Mouse (Mus musculus): ENCODE measurements around the gene Rasgrp3.
"Not testable (repeated sequence)": the region's sequence is repeated elsewhere in the genome, so short reads cannot be mapped to it uniquely, and the experiment has no call there.

Gene Rasgrp3

GRCm38 (mm10) chr17:75463223-75463622 lies 27.5 kb downstream of the Rasgrp3 start:
- not testable (repeated sequence) for DNase-seq (ENCODE audit: low spot score)

DNA sequence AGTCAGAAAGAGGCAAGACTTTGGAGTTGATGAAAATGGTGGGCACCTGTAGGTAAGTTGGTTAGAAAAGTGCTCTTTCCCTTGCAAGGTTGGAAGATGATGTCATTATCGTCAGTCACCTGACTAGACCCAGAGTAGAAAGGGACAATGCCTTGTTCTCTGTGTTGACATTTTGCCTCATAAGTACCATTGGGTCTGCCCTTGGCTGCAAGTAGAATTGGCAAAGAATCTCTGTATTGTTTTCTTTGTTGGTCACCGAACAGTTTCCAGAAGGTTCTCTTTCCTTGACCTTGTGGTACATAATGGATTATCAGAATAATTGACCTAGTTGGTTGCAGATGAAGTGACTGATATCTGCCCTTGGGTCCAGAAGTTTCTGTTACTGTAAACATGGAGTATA lies 27.9 kb downstream of the Rasgrp3 start:
- no peak for DNase-seq (ENCODE audit: low spot score)

DNA sequence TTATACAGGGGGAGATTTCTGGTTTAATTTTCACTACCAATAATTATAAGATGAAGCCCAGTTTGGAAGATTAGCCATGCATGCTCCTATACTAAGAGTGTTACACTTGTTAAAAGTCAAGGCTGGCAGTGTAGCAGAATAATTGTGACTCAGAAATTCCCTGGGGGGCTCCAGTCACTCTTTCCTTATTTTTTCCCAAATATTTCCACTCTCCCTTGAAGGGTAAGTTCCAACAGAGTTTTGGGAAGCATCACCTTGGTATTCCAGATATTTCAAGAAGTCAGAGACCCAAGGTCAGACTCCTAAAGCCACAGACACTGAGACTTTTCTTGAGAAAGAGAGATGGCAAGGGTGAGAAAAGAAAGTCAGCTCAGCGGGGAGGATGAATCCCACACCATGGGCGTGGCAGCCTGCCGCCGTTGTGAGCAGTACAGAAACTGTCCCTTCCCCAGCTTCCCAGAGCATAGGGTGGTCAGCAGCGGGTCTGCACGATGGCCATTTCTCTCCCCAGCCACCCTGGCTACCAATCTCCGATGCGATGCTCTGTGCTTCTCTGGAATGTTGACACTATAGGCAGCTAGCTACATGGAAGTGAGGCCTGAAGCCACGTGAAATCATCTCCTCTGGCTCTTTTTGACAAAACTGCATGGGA lies 28.8 kb downstream of the Rasgrp3 start:
- no peak for DNase-seq (ENCODE audit: low spot score)

- peak; percentile 75 for DNase-seq (ENCODE audit: low spot score)
Measured at GRCm38 (mm10) chr17:75464983-75465634, 29.4 kb downstream of the Rasgrp3 start.

DNA sequence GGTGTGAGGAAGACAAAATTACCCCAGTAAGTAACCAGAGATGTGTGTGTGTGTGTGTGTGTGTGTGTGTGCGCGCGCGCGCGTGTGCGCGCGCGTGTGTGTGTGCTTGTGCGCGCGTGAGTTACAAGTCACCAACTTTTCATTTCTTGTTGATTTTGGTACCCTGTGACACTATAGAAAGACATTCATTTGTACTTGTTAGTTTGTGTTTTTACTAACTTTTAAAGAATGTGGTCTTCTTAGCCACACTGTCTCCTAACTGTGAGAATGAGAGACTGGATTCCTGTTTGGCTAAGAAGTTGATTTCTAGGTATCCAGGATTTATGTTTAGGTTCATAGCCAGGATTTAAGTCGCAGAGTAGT lies 29.9 kb downstream of the Rasgrp3 start:
- no peak for DNase-seq (ENCODE audit: low spot score)

GRCm38 (mm10) chr17:75466948-75467347 lies 31.3 kb downstream of the Rasgrp3 start:
- no peak for DNase-seq (ENCODE audit: low spot score)

DNA sequence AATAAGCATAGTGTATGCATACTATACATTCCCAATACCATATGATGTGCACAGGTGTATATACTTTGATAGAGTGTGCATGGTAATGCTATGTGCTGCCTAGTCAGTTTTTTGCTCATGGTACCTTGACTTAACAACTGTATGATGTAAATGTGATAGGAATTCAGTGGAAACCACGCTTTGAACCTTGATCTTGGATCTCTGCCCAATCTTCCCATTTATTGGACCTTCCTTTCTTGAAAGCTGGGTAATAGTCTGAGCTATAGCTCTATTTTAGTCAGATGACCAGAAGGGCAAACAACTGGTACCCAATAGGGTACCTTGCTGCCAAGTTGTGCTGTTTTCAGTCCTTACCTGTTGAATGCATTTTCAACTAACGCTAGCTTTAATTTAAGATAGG lies 31.8 kb downstream of the Rasgrp3 start:
- DNase-seq (ENCODE audit: low spot score) = no peak

GRCm38 (mm10) chr17:75468479-75469114 lies 32.9 kb downstream of the Rasgrp3 start:
- DNase-seq (ENCODE audit: low spot score) = no peak

DNA sequence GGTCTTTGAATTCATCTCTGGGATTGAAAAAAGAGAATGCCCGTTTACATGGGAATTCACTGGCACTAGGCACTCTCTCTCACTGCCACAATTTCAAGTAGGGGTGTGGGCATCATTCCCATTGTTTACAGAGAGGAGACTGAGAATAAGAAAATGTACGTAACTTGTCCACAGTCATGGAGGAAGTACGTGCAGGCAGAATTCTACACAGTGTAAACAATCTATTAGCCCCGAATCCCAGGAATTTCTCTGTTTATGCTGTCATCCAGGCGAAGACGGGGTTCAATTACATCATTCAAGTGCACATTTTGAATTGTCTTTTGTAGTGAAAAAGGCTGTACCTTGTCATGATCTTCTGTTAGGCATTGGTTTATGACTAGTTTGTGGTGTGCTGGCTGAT lies 34.6 kb downstream of the Rasgrp3 start:
- DNase-seq (ENCODE audit: low spot score) = no peak

- no peak for DNase-seq (ENCODE audit: low spot score)
Measured at GRCm38 (mm10) chr17:75470885-75471610, 35.4 kb downstream of the Rasgrp3 start.

DNA sequence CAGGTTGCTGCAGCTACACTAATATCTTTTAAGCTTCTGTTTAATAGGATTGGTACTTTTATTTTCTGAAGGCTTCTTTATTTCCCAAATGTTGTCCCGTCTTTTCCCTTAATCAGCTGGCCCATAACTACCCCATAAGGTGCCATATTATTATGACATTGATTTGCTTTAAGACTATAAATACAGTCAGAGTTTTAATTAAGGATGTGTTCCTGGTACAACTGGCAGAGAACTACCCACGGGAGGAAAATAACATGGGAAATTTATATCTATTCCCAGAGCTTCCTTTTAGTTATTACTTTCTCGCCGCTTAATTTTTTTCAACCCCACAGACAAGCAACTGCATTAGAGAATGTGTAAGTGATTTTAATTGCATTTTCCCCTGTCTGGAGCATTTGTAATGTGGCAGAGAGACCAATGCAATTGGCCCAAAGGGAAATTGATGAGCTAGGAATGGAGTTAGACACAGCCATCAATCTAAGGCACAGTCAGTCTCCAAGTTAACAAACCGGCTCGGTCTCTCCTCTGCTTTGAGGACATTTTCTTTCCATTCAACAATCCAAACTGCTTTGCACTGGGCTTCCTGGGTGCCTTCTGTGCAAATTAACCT lies 36.1 kb downstream of the Rasgrp3 start:
- no peak for DNase-seq (ENCODE audit: low spot score)

- no peak for DNase-seq (ENCODE audit: low spot score)
Measured at GRCm38 (mm10) chr17:75472379-75472778, 36.7 kb downstream of the Rasgrp3 start.

- no peak for DNase-seq (ENCODE audit: low spot score)
Measured at GRCm38 (mm10) chr17:75475985-75476384, 40.3 kb downstream of the Rasgrp3 start.

GRCm38 (mm10) chr17:75476736-75477416 lies 41.2 kb downstream of the Rasgrp3 start:
- no peak for DNase-seq (ENCODE audit: low spot score)

GRCm38 (mm10) chr17:75477655-75478054 lies 42.0 kb downstream of the Rasgrp3 start:
- DNase-seq (ENCODE audit: low spot score) = no peak

GRCm38 (mm10) chr17:75478836-75479235 lies 43.1 kb downstream of the Rasgrp3 start:
- DNase-seq (ENCODE audit: low spot score) = no peak

GRCm38 (mm10) chr17:75479663-75480062 lies 44.0 kb downstream of the Rasgrp3 start:
- DNase-seq (ENCODE audit: low spot score) = no peak

GRCm38 (mm10) chr17:75480379-75480778 lies 44.7 kb downstream of the Rasgrp3 start:
- no peak for DNase-seq (ENCODE audit: low spot score)

GRCm38 (mm10) chr17:75486205-75486604 lies 50.5 kb downstream of the Rasgrp3 start:
- DNase-seq (ENCODE audit: low spot score) = peak; percentile 25

- no peak for DNase-seq (ENCODE audit: low spot score)
Measured at GRCm38 (mm10) chr17:75495213-75495612, 59.5 kb downstream of the Rasgrp3 start.

DNA sequence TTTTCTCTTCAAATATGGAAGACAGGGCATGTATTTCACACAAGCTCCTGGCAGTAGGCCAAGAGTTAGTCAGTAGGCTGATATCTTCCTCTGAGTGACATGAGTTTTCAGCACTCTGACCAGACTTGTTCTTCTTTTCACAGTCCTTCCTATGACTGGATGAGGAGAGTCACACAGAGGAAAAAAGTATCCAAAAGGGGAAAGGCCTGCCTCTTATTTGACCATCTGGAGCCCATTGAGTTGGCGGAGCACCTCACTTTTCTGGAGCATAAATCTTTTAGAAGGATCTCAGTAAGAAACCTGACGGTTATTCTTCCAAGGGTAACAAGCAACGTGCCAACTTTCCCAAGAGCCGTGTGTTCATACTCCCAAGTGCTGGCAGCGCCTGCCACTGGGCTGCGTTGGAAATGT lies 62.5 kb downstream of the Rasgrp3 start:
- peak; percentile 17 for DNase-seq (ENCODE audit: low spot score)

GRCm38 (mm10) chr17:75503031-75503430 lies 67.3 kb downstream of the Rasgrp3 start:
- no peak for DNase-seq (ENCODE audit: low spot score)

All from left cerebral cortex, adult 11 months (tissue).